Mouse (Mus musculus): ENCODE results near the gene Dnase1l3. TPM values are rescaled to one million over a fixed set of nuclear protein-coding genes. Genes with fewer than 3 reads are reported as not detected.

The Dnase1l3 gene
- polyA plus RNA-seq, 1 experiment from 2014 or later, result 6.0 TPM

DNA sequence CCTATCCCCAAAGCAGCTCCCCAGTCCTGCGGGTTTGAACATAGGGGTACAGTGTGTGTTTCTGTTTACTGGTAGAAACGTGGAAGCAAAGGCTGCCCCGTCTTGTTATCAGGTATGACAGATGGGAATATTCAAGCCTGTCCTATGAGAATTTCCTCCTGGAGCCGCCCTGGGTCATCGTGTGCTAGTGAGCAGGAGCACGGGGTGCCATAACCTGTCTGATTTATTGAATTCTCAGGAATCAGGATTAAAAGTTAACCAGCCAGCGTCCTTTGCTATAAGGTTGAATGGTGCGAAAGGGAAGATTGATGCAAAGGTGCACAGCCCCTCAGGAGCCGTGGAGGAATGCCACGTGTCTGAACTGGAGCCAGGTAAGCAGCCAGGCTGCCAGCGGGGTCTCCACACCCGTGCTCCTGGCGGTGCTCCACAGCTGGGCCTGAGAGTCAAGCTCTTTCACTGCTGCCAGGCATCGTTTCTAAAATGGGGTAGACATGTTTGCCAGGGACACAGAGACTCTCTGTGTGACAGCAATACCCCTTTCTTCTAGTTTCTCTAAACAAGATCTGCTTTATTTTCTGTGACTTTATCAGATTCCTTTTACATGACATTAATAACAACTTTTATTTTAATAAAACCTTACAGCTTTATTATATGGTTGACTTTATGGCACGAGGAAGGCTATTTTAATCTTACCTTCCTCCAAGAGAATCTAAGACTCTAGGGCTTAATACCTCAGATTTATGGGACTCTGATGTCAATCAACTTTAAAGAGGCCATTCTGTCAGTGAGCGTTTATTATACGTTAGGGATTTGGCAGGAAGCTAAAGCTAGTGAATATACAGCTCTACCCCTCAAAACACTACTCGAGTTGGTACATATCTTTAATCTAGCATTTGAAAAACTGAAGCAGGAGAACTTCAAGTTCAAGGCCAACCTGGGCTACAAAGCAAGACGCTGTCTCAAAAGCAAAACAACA is 55.3 kb downstream of the Dnase1l3 start:
- H3K9ac ChIP-seq (ENCODE audit: low read depth, low read length), result no peak overlapping the region
- WGBS (ENCODE audit: insufficient replicate concordance), result 63% methylated on average over 19 of the region's 19 CpGs
- H3K4me1 ChIP-seq (ENCODE audit: control insufficient read depth, low read depth, low read length), result no peaks in the 10 kb centered on the region; the same call in none of the 2 replicates
- no peak overlapping the region for H3K27ac ChIP-seq (ENCODE audit: low read length)
- H3K4me3 ChIP-seq (ENCODE audit: low read depth, low read length), result no peak overlapping the region
- H3K27me3 ChIP-seq (ENCODE audit: control insufficient read depth, insufficient read depth, low read depth, low read length), result no peaks in the 10 kb centered on the region
- H3K36me3 ChIP-seq (ENCODE audit: control insufficient read depth, insufficient read depth), result no peaks in the 10 kb centered on the region
- no peak for ATAC-seq (ENCODE audit: low read depth)
- H3K9me3 ChIP-seq (replicated peaks; ENCODE audit: control insufficient read depth, low read length), result no peaks in the 10 kb centered on the region
- no peak overlapping the region for H3K4me2 ChIP-seq (ENCODE audit: low read depth, low read length)

DNA sequence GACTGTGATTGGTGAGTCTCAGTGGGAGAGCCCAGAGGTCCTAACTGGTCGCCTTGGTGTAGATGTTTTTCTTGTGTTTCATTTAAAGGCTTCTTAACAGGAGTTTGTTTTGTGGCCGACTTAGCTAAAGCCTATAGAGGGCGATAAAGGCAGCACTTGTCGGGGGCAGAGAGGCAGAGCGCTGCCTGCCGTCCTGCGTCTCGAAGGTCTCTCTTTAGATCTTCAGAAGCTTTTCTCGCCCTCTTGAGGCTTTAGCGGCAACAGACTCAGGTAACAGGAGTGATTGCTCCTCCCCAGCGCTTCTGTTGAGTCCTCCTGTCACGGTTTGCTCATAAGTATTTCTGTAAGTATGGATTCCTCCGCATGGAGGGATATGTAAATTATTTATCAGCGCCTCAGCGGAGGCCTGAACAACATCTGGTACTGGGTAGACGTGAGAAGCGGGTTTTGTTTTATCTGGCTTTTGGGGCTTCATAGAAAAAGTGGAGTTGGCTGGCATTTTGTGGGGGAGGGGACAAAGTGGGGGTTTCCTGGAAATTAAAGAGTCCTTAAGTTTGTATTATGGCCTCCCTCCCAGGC is 57.2 kb downstream of the Dnase1l3 start:
- H3K4me2 ChIP-seq (ENCODE audit: low read depth, low read length), result no peak overlapping the region
- H3K27ac ChIP-seq (ENCODE audit: low read length), result no peak overlapping the region
- no peak overlapping the region for H3K9ac ChIP-seq (ENCODE audit: low read depth, low read length)
- no peaks in the 10 kb centered on the region for H3K27me3 ChIP-seq (ENCODE audit: control insufficient read depth, insufficient read depth, low read depth, low read length)
- no peaks in the 10 kb centered on the region for H3K9me3 ChIP-seq (replicated peaks; ENCODE audit: control insufficient read depth, low read length)
- no peak overlapping the region for H3K4me3 ChIP-seq (ENCODE audit: low read depth, low read length)
- peaks cover 5% of the 10 kb centered on the region; the same call in 1 of the 2 replicates for H3K4me1 ChIP-seq (ENCODE audit: control insufficient read depth, low read depth, low read length)
- 38% methylated on average over 17 of the region's 17 CpGs for WGBS (ENCODE audit: insufficient replicate concordance)
- no peaks in the 10 kb centered on the region for H3K36me3 ChIP-seq (ENCODE audit: control insufficient read depth, insufficient read depth)
- no peak for ATAC-seq (ENCODE audit: low read depth)

DNA sequence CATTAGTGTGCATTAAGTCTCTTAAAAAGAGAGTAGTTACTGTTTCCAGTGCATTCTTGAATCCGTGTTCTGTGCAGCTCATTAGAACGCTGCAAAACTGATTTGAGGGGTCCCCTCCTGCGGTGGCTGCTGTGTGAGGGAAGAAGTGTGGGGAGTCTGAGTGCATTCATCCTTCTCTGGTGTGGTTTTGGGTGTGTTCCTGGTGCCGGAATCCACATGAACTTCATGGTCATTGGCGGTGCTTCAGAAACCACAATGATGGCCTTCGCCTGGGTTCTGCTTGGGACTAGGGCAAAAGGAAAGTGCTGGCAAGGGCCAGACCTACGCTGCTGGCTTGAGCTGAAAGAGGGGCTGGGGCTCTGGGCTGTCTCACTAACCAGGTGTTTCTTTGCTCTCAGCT is 60.2 kb downstream of the Dnase1l3 start:
- Histone ChIP-seq H3K36me3 (ENCODE audit: control insufficient read depth, insufficient read depth) (no peaks in the 10 kb centered on the region; the same call in 1 of the 2 replicates), H3K27ac (ENCODE audit: low read length) (no peak overlapping the region), H3K4me2 (ENCODE audit: low read depth, low read length) (no peak overlapping the region), H3K4me3 (ENCODE audit: low read depth, low read length) (no peak overlapping the region), H3K4me1 (ENCODE audit: control insufficient read depth, low read depth, low read length) (peaks cover 5% of the 10 kb centered on the region; the same call in 1 of the 2 replicates), H3K9ac (ENCODE audit: low read depth, low read length) (no peak overlapping the region), H3K9me3 (replicated peaks; ENCODE audit: control insufficient read depth, low read length) (no peaks in the 10 kb centered on the region), H3K27me3 (ENCODE audit: control insufficient read depth, insufficient read depth, low read depth, low read length) (no peaks in the 10 kb centered on the region)
- no peak for ATAC-seq (ENCODE audit: low read depth)
- WGBS (ENCODE audit: insufficient replicate concordance), result 52% methylated on average over 7 of the region's 7 CpGs

DNA sequence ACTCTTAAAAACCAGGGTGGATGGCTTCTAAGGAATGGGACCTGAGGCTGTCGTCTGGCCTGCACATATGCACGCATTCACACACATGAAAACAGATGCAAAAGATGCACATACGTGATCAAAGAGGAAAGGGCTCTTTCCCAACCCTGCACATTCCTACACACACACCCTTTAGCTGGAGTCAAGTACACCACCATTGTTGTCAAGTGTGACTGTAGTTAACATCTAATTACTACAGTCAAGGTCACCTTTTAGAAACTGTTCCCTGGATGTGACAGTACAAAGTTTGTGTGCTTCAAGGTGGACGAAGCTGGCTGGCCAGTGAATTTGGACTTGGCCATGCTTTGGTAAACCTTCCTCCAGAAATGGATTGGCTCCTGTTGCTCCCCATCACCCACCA is 62.2 kb downstream of the Dnase1l3 start:
- H3K27me3 ChIP-seq (ENCODE audit: control insufficient read depth, insufficient read depth, low read depth, low read length), result no peaks in the 10 kb centered on the region
- WGBS (ENCODE audit: insufficient replicate concordance), result 71% methylated on average over 4 of the region's 4 CpGs

DNA sequence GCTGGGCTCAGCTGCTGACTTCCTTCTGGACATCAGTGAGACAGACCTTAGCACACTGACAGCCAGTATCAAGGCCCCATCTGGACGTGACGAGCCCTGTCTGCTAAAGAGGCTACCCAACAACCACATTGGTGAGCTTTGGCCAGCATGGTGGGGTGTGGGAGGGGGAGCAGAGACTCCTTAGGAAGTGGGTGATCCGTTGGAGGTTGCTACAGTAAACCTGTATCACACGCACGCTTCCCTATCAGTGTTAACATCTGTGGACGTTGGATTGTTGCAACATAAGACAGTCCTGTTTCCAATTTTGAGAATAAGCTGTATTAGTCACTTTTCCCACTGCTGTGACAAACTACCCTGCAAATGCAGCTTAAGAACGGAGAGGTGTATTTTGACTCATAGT is 65.3 kb downstream of the Dnase1l3 start:
- ATAC-seq (ENCODE audit: low read depth), result no peak
- H3K36me3 ChIP-seq (ENCODE audit: control insufficient read depth, insufficient read depth), result no peaks in the 10 kb centered on the region; the same call in 1 of the 2 replicates
- no peaks in the 10 kb centered on the region for H3K27me3 ChIP-seq (ENCODE audit: control insufficient read depth, insufficient read depth, low read depth, low read length)
- H3K4me3 ChIP-seq (ENCODE audit: low read depth, low read length), result no peak overlapping the region
- no peak overlapping the region for H3K4me2 ChIP-seq (ENCODE audit: low read depth, low read length)
- H3K27ac ChIP-seq (ENCODE audit: low read length), result no peak overlapping the region
- H3K9ac ChIP-seq (ENCODE audit: low read depth, low read length), result no peak overlapping the region
- H3K9me3 ChIP-seq (replicated peaks; ENCODE audit: control insufficient read depth, low read length), result no peaks in the 10 kb centered on the region
- H3K4me1 ChIP-seq (ENCODE audit: control insufficient read depth, low read depth, low read length), result peaks cover 5% of the 10 kb centered on the region; the same call in 1 of the 2 replicates
- WGBS (ENCODE audit: insufficient replicate concordance), result 15% methylated on average over 7 of the region's 7 CpGs

More for the DNA sequence above, 62.2 kb downstream of the Dnase1l3 start:
- Histone ChIP-seq H3K27ac (ENCODE audit: low read length) (no peak overlapping the region), H3K9me3 (replicated peaks; ENCODE audit: control insufficient read depth, low read length) (no peaks in the 10 kb centered on the region), H3K4me1 (ENCODE audit: control insufficient read depth, low read depth, low read length) (peaks cover 5% of the 10 kb centered on the region; the same call in 1 of the 2 replicates), H3K36me3 (ENCODE audit: control insufficient read depth, insufficient read depth) (no peaks in the 10 kb centered on the region; the same call in 1 of the 2 replicates), H3K9ac (ENCODE audit: low read depth, low read length) (no peak overlapping the region), H3K4me2 (ENCODE audit: low read depth, low read length) (no peak overlapping the region), H3K4me3 (ENCODE audit: low read depth, low read length) (no peak overlapping the region)
- no peak for ATAC-seq (ENCODE audit: low read depth)

DNA sequence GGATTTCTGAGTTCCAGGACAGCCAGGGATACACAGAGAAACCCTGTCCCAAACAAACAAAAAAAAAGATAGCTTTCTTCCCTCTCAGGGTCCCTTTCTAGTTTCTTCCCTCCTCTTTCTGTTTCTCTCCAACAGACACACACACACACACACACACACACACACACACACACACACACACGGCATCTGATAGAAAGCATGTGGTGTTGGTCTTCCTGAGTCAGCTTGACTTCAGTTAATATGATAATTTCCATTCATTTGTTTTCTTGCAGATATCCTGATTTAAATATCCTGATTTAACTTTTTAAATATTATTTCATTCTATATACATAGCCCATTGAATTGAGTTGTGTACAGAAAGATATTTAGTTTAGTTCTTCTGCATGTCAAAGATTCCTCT is 66.0 kb downstream of the Dnase1l3 start:
- H3K4me1 ChIP-seq (ENCODE audit: control insufficient read depth, low read depth, low read length), result peaks cover 3% of the 10 kb centered on the region; the same call in 1 of the 2 replicates
- no peaks in the 10 kb centered on the region; the same call in 1 of the 2 replicates for H3K36me3 ChIP-seq (ENCODE audit: control insufficient read depth, insufficient read depth)
- H3K27me3 ChIP-seq (ENCODE audit: control insufficient read depth, insufficient read depth, low read depth, low read length), result no peaks in the 10 kb centered on the region

DNA sequence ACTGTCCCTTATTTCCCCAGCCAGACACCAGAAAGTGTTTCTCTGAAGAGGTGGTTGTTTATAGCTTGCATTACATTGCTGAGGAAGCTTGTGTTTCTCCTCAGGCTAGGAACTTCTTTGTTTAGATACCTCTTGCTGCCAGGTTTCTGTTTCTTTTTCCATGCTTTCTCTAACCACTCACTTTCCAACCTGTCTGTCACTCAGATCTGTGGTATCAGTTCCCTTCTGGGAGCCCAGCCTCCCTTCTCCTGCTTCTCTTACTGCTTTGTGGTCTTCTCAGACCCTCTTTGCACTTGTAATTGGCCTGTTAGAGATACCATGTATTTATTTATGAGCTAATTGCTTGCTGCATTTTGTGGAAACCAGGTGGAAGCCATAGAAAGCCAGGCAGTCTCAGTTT is 70.7 kb downstream of the Dnase1l3 start:
- H3K27me3 ChIP-seq (ENCODE audit: control insufficient read depth, insufficient read depth, low read depth, low read length), result no peaks in the 10 kb centered on the region
- H3K9ac ChIP-seq (ENCODE audit: low read depth, low read length), result no peak overlapping the region
- no peaks in the 10 kb centered on the region; the same call in 1 of the 2 replicates for H3K36me3 ChIP-seq (ENCODE audit: control insufficient read depth, insufficient read depth)
- ATAC-seq (ENCODE audit: low read depth), result no peak
- peaks cover 4% of the 10 kb centered on the region; the same call in 1 of the 2 replicates for H3K4me1 ChIP-seq (ENCODE audit: control insufficient read depth, low read depth, low read length)
- no peak overlapping the region for H3K27ac ChIP-seq (ENCODE audit: low read length)
- no peaks in the 10 kb centered on the region for H3K9me3 ChIP-seq (replicated peaks; ENCODE audit: control insufficient read depth, low read length)
- H3K4me3 ChIP-seq (ENCODE audit: low read depth, low read length), result no peak overlapping the region
- H3K4me2 ChIP-seq (ENCODE audit: low read depth, low read length), result no peak overlapping the region

More for the DNA sequence above, 66.0 kb downstream of the Dnase1l3 start:
- Histone ChIP-seq H3K9me3 (replicated peaks; ENCODE audit: control insufficient read depth, low read length) (no peaks in the 10 kb centered on the region), H3K4me2 (ENCODE audit: low read depth, low read length) (no peak overlapping the region), H3K9ac (ENCODE audit: low read depth, low read length) (no peak overlapping the region), H3K27ac (ENCODE audit: low read length) (no peak overlapping the region), H3K4me3 (ENCODE audit: low read depth, low read length) (no peak overlapping the region)
- ATAC-seq (ENCODE audit: low read depth), result no peak
- WGBS (ENCODE audit: insufficient replicate concordance), result 12% methylated on average over 1 of the region's 1 CpGs

DNA sequence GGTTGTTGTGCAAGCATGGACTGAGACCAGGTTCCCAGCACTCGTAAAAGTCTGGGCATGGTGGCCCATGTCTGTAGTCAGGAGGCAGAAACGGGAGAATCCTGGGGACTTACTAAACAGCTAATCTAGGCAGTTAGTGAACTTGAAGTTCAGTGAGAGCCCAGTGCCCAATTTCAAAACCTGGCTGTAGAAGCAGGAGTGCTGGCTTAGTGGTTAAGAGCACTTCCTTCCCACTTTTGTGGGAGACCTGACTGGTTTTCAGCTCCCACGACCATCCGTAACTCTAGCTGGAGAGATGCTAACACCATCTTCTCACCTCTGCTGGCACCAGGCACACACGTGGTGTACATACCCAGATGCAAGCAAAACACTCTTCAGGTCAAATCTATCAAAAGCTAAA is 72.9 kb downstream of the Dnase1l3 start:
- no peaks in the 10 kb centered on the region for H3K36me3 ChIP-seq (ENCODE audit: control insufficient read depth, insufficient read depth)
- H3K9ac ChIP-seq (ENCODE audit: low read depth, low read length), result no peak overlapping the region
- no peak for ATAC-seq (ENCODE audit: low read depth)
- no peak overlapping the region for H3K4me3 ChIP-seq (ENCODE audit: low read depth, low read length)
- peaks cover 10% of the 10 kb centered on the region for H3K4me1 ChIP-seq (ENCODE audit: control insufficient read depth, low read depth, low read length)
- H3K4me2 ChIP-seq (ENCODE audit: low read depth, low read length), result no peak overlapping the region
- H3K27ac ChIP-seq (ENCODE audit: low read length), result no peak overlapping the region
- 36% methylated on average over 5 of the region's 5 CpGs for WGBS (ENCODE audit: insufficient replicate concordance)
- H3K27me3 ChIP-seq (ENCODE audit: control insufficient read depth, insufficient read depth, low read depth, low read length), result no peaks in the 10 kb centered on the region
- H3K9me3 ChIP-seq (replicated peaks; ENCODE audit: control insufficient read depth, low read length), result no peaks in the 10 kb centered on the region

DNA sequence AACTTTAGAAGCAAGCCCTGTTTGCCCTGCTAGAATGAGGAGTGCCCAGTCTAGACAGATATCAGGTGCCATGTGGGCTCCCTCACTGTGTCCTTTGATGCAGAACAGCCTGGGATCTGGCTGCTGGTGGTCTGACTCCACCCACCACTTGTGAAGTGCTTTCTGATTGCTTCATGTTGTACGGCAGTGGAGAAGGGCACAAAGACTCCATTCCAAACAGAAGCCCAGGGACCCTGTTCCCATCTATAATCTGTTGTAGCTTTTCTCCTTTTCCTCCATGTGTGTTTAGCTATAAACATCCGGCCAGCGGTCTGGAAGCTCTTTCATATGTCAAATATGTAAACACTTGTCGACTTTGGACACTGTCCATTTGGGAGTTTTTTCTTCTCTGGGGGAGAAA is 74.5 kb downstream of the Dnase1l3 start:
- Histone ChIP-seq H3K4me3 (ENCODE audit: low read depth, low read length) (no peak overlapping the region), H3K27me3 (ENCODE audit: control insufficient read depth, insufficient read depth, low read depth, low read length) (no peaks in the 10 kb centered on the region), H3K4me2 (ENCODE audit: low read depth, low read length) (no peak overlapping the region), H3K9ac (ENCODE audit: low read depth, low read length) (no peak overlapping the region), H3K27ac (ENCODE audit: low read length) (no peak overlapping the region), H3K36me3 (ENCODE audit: control insufficient read depth, insufficient read depth) (no peaks in the 10 kb centered on the region), H3K9me3 (replicated peaks; ENCODE audit: control insufficient read depth, low read length) (no peaks in the 10 kb centered on the region), H3K4me1 (ENCODE audit: control insufficient read depth, low read depth, low read length) (peaks cover 10% of the 10 kb centered on the region)
- 60% methylated on average over 4 of the region's 4 CpGs for WGBS (ENCODE audit: insufficient replicate concordance)
- ATAC-seq (ENCODE audit: low read depth), result no peak; the same call in 1 of the 2 replicates
